Mouse (Mus musculus): Measurements from ENCODE around the gene Mboat1.

Gene Mboat1

GRCm38 (mm10) chr13:30185959-30186358, 49.7 kb downstream of the Mboat1 start:
- DNase-seq (ENCODE audit: low read depth, low spot score): no peak

DNA sequence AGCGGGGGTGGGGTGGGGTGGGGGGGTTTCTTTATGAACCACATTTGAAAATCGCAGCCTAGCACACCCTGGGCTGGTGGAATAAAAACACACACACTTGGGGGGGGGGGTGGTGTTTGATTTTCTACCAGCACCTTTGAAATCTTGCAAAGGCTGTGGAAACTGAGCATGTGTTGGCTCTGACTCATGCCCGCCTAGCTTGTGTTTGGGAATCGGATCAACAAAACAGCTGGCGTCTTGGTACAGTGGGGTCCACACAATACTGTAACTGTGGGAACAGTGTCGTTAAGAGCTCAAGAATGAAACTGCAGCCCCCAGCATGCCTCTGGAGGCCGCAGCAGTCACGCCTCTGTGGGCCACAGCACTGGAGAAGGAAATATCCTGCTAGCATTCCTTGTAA, 50.2 kb downstream of the Mboat1 start:
- DNase-seq (ENCODE audit: low read depth, low spot score): no peak

- DNase-seq (ENCODE audit: low read depth, low spot score): no peak
Observed at GRCm38 (mm10) chr13:30192031-30192716, 55.9 kb downstream of the Mboat1 start.

GRCm38 (mm10) chr13:30193363-30193762, 57.1 kb downstream of the Mboat1 start:
- DNase-seq (ENCODE audit: low read depth, low spot score): no peak

DNA sequence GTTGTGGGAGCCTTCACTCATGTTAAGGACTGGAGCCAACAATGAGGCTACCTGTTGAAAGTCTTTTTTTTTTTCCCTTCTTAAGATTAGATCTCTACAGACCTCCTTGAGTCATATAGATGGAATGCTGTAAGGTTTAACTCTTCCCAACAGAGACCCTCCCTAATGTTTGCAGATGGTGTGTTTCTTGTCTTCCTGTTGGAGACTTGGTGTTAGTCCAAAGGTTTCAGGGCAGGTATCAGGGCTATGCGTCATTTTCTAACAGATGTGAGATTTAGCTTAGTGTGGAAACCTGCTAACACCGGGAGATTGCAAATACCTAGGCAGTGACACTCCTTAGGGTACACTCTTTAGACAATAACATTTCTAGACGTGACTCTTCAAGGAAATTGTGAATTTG, 58.5 kb downstream of the Mboat1 start:
- DNase-seq (ENCODE audit: low read depth, low spot score): no peak

GRCm38 (mm10) chr13:30196661-30197060, 60.4 kb downstream of the Mboat1 start:
- DNase-seq (ENCODE audit: low read depth, low spot score): no peak

- no peak for DNase-seq (ENCODE audit: low read depth, low spot score)
Observed at GRCm38 (mm10) chr13:30198101-30198570, 61.8 kb downstream of the Mboat1 start.

GRCm38 (mm10) chr13:30199821-30200220, 63.5 kb downstream of the Mboat1 start:
- DNase-seq (ENCODE audit: low read depth, low spot score): no peak

DNA sequence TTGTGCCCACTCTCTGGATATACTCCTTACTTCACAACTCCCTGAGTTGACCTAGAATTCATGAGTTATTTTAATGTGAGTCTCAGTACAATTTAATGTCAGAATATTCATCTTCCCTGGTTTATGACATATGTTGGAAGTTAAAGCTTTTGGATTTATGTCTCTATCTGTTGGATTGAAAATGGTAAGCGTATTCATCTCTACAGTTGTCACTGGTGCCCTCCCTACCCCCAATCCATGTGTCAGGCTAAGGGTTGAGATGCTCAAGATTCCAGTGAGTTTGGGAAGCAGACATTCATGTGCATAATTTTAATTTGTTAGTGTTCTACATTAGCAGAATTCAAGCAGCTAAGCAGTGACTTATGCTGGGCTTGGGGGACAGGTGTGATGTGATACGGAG, 64.4 kb downstream of the Mboat1 start:
- no peak for DNase-seq (ENCODE audit: low read depth, low spot score)

- no peak for DNase-seq (ENCODE audit: low read depth, low spot score)
Observed at GRCm38 (mm10) chr13:30203018-30203417, 66.7 kb downstream of the Mboat1 start.

DNA sequence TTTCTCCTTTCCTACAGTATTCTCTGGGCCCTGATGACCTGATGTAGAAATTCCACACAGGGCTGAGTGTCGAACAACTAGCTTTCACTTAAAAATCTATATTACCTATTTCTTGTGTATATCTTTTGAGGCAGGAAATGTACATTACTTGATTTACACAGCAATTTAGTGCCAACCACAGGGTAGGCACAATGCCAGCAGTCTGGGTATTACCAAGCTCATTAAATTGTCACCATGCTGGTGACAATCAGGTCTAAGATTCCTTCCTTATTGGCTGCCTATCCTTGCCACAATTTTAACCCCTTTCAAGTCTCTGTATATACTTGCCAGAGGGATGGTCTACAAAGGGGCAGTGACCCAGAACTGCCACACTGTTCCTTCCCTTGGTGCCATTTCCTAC, 71.9 kb downstream of the Mboat1 start:
- no peak for DNase-seq (ENCODE audit: low read depth, low spot score)

- DNase-seq (ENCODE audit: low read depth, low spot score): no peak
Observed at GRCm38 (mm10) chr13:30213276-30213675, 77.0 kb downstream of the Mboat1 start.

DNA sequence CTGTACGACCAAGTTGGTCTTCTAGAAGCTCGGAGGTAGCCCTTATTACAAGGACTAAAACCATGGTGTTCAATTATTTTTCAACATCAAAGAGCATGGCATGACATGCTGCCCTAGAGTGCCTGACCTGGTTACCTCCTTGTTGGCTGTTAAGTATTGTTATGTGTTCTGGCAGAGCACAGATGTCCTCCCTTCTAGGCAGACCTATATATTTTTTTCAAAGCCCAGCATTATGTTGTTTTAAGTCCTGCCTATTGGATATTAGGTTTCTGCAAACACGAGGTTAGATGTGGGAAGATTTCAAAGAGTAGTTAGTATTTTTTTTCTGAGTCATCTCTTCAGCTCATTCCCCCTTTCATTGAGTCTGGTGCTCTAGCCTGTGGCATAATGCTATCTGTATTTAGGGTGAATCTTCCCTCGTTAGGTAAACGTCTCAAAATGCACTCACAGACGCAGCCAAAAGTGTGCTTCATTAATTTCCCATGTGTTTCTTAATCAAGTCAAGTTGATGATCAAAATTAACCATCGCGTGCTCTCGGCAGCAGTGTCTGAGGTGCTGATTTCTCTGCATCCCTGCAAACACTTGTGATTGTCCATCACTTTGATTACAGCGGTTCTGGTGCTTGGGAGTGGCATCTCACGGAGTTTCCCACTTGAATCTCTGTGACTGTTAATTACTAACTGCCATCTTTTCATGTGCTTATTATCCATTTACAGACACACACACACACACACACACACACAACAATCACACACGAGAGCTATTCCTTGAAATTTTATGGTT, 81.5 kb downstream of the Mboat1 start:
- no peak for DNase-seq (ENCODE audit: low read depth, low spot score)

DNA sequence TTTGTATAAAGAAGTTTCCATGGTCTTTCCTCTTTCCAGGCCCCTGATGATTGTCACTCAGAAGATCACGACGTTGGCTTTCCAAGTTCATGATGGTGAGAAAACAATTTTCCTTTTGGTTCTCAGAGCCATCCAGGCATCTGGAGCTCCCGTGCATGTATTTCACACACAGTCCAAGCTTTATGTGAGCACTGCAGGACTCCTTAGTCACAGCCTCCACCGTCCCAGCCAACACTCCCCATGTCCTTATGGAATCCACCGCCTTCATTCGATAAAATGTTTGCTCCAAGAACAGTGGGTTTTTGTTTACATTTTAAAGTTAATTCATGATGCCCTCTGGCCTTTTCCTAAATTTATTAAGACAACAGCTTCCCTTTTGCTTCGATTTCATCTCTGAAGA, 83.3 kb downstream of the Mboat1 start:
- DNase-seq (ENCODE audit: low read depth, low spot score): no peak

DNA sequence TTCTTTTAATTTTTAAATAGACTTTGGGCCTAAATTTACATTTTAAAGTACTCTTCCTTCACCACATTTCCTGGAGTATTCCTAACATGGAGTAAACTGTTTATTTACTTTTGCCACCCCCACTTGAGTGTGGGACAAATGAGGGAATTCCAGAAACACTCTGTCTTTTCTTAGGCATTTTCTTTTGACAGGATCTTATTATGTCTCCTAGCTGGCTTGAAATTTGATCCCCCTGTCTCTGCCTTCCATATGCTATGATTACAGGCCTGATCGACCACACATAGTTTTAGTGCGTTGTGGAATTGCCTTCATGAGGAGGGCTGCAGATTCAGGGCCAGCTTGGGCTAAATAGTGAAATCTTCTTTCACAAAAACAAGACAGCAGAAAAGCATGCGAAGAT, 85.0 kb downstream of the Mboat1 start:
- peak; percentile 61 for DNase-seq (ENCODE audit: low read depth, low spot score)

DNA sequence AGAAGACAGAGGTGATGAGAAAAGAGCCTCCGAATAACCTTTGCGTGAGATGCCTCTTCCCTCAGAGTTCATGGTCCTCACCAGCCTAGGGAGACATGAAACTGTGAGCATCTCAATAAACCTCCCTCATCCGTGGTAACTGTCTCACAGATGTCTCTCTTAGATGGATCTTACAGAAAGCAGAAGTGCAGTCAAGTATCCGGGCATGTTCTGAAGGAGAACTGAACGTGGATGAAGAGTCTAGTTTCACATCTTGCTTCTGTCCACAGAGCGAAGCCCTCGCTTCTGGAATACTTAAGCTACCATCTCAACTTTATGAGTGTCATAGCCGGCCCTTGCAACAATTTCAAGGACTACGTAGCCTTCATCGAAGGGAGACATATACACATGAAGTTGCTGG, 87.8 kb downstream of the Mboat1 start:
- no peak for DNase-seq (ENCODE audit: low read depth, low spot score)

DNA sequence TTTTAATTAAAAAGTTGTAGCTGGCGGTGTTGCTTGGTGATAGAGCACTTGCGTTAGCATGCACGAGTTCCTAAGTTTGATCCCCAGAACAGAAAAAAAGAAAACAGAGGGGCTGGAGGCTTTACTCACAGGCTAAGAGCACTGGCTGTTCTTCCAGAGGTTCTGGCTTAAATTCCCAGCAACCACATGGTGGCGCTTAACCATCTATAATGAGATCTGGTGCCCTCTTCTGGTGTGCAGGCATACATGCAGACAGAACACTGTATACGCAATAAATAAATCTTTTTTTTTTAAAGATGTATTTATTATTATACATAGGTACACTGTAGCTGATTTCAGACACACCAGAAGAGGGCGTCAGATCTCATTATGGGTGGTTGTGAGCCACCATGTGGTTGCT, 88.4 kb downstream of the Mboat1 start:
- no peak for DNase-seq (ENCODE audit: low read depth, low spot score)

DNA sequence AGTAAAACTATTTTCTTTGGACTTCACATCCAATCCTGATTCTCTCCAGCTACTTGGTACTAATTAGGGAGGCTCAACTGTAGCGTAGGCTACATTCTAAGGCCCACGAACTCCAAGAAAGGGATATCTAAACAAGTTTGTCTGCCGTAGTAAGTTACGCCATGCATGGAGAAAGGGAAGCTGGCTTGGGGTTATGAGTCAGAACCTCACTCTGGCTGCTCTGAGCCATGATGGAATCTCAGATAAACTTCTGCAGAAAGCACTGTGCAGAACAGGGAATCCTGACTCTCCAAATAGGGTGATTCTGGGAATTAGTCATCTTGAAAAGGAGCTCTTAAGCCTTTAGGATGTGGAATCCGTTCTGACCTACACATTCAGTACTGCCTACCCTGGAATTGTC, 92.5 kb downstream of the Mboat1 start:
- no peak for DNase-seq (ENCODE audit: low read depth, low spot score)

- no peak for DNase-seq (ENCODE audit: low read depth, low spot score)
Observed at GRCm38 (mm10) chr13:30229625-30230139, 93.4 kb downstream of the Mboat1 start.

DNA sequence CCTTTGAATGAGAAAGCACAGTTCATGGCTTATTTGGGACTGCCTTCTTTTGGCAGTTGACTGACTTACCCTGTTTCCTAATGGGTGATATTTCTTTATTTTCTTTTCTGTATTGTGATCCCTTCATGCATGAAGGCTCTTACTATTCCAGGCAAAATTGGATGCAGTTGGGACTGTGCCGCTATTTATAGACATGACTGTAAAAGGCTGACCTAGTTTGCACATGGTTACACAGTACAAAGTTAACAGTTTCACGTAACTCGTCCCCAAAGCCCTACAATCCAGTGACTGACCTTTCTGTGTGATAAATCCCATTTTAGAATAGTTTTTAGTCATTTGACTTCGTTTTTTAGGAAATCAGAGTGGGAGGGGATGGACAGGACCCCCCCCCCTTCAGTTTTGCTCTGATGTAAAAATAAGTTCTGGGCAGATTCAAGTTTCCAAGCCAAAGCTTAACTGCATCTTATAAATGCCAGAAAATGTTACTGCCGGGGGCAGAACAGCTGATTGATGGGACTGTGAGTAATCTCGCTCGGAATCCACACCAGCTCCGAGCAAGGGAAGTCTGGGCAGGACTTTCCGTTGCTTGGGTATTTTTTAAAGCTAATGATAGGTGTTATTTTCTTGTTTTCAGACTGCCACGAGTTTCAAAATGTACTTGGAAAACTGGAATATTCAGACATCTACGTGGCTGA, 98.9 kb downstream of the Mboat1 start:
- DNase-seq (ENCODE audit: low read depth, low spot score): no peak

DNA sequence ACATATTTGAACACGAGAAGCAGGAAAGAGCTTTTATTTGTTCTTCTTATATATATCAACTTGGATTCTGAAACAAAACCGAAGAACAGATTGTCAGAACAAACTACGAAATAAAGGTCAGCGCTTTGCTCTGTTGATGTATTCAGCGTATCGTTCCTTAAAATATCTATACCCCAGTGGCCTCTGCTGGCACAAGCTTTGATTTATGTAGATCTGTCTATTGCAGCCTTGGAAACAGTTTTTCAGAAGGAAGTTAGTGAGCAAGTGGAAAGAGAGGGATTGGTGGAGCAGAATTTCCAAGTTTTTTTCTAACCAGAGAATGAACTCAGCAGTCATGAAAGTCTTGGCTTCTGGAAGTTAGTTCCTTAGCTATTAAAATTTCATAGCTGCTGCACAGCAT, 103.1 kb downstream of the Mboat1 start:
- DNase-seq (ENCODE audit: low read depth, low spot score): no peak

- DNase-seq (ENCODE audit: low read depth, low spot score): no peak
Observed at GRCm38 (mm10) chr13:30245573-30245972, 109.3 kb downstream of the Mboat1 start.

All from mesoderm, embryonic 11.5 days (tissue).